Mouse (Mus musculus) forebrain, embryonic 11.5 days (tissue): ENCODE measurements around the gene Tmem201. TPM values are rescaled to one million over a fixed set of nuclear protein-coding genes. Genes with fewer than 3 reads are reported as not detected.

Source experiments
- ATAC-seq: fragments of 200-750 bp; cut with Nextera tagmentation; replicated peaks from 2 replicates; pipeline ENCODE4 v1.8.0; 2017; ENCODE audit warnings: moderate TSS enrichment; ENCODE audit not compliant: low FRiP score
- DNase-seq: peaks from one replicate; pipeline ENCODE4 v3.0.0-alpha.2; 2017; ENCODE audit warnings: low spot score
- H3K27ac ChIP-seq: fragments of 300-500 bp; sonication (generic); 2 replicates; pipeline ENCODE4 v1.5.1; 2014; ENCODE audit warnings: low read depth, low read length
- H3K27me3 ChIP-seq: fragments of 300-500 bp; sonication (generic); 2 replicates; pipeline ENCODE4 v1.6.1; 2014; ENCODE audit warnings: mild to moderate bottlenecking, low read length, mixed read lengths; ENCODE audit not compliant: control insufficient read depth, insufficient read depth
- H3K36me3 ChIP-seq: fragments of 300-500 bp; sonication (generic); 2 replicates; pipeline ENCODE4 v1.6.1; 2014; ENCODE audit warnings: mild to moderate bottlenecking, low read length, moderate library complexity, mixed read lengths; ENCODE audit not compliant: control insufficient read depth, insufficient read depth
- H3K4me1 ChIP-seq: fragments of 300-500 bp; sonication (generic); replicated peaks from 2 replicates; pipeline ENCODE4 v1.6.1; 2014; ENCODE audit warnings: low read length, mixed read lengths; ENCODE audit not compliant: control insufficient read depth, insufficient read depth
- H3K4me2 ChIP-seq: fragments of 300-500 bp; sonication (generic); 2 replicates; pipeline ENCODE4 v1.6.1; 2014; ENCODE audit warnings: low read depth, mild to moderate bottlenecking, low read length, moderate library complexity, mixed read lengths; ENCODE audit not compliant: severe bottlenecking
- H3K4me3 ChIP-seq: fragments of 300-500 bp; sonication (generic); 2 replicates; pipeline ENCODE4 v1.5.1; 2014; ENCODE audit warnings: low read depth, low read length
- H3K9ac ChIP-seq: fragments of 300-500 bp; sonication (generic); 2 replicates; pipeline ENCODE4 v1.6.1; 2014; ENCODE audit warnings: low read length
- H3K9me3 ChIP-seq: fragments of 300-500 bp; sonication (generic); 2 replicates; pipeline ENCODE4 v1.6.1; 2016; ENCODE audit warnings: low read length, mixed read lengths; ENCODE audit not compliant: control insufficient read depth
- WGBS: fragments of 180-500 bp; shearing (Covaris S2); extraction: QIAGEN DNeasy Blood & Tissue Kit; methylation state at CpG from one replicate; pipeline ENCODE4 v1.1.7; 2014; 5-methylcytosine and 5-hydroxymethylcytosine counted together
- polyA plus RNA-seq: library from polyadenylated mRNA; unstranded; fragments of >200 nt; fragmentation: Nextera tagmentation; extraction: Ambion mirVana; gene quantifications from 2 replicates; pipeline ENCODE4 v1.2.1, GENCODE M21; 2014

Tmem201 gene
- polyA plus RNA-seq, 1 experiment from 2014 or later, result 25.1 TPM

DNA sequence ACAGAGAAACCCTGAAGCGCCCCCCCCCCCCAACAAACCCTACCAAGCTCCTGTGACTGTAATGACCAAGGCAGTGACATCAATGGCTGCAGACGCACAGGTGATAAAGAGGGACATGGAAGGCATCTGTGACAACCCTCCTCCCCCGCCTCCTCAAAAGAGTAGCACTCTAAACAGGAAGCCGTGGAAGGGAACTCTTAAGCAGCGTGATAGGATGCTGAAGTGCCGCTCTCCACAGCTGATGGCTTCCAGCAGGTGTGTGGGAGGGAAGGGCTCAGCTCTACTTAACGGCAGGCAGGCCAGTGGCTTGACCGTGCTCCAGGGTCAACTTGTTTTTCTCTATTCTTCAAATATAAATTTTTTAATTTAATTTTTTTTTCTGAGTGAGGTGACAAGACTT is 16.7 kb downstream of the Tmem201 start:
- Histone ChIP-seq H3K27ac (no peak overlapping the region), H3K4me1 (no peaks in the 10 kb centered on the region), H3K9me3 (no peaks in the 10 kb centered on the region), H3K27me3 (no peaks in the 10 kb centered on the region), H3K4me2 (no peak overlapping the region), H3K9ac (no peak overlapping the region), H3K4me3 (no peak overlapping the region), H3K36me3 (peaks cover 25% of the 10 kb centered on the region)
- no peak for ATAC-seq
- 92% methylated on average over 8 of the region's 8 CpGs for WGBS
- DNase-seq, result no peak

DNA sequence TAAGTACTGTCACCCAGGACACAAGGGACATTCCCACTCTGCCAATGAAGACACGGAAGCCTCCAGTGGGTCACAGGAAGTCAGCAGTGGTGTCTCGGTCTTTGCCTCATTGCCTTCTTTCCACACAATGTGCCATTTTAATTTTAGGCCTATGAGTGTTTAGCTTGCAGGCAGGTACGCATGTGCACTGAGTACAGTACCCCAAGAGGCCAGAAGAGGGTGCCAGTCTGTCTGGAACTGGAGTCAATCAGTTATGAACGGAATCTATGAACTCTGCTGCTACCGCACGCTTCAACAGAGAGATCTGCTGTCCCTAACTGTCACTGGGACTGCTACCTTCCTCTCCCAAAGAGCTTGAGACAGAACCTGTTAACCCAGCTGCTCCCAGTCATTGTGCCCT is 18.2 kb downstream of the Tmem201 start:
- Histone ChIP-seq H3K4me3 (no peak overlapping the region), H3K9ac (no peak overlapping the region), H3K4me2 (no peak overlapping the region), H3K4me1 (no peaks in the 10 kb centered on the region), H3K27ac (no peak overlapping the region), H3K27me3 (no peaks in the 10 kb centered on the region), H3K36me3 (peaks cover 29% of the 10 kb centered on the region), H3K9me3 (no peaks in the 10 kb centered on the region)
- 87% methylated on average over 6 of the region's 6 CpGs for WGBS
- DNase-seq, result no peak
- ATAC-seq, result no peak

DNA sequence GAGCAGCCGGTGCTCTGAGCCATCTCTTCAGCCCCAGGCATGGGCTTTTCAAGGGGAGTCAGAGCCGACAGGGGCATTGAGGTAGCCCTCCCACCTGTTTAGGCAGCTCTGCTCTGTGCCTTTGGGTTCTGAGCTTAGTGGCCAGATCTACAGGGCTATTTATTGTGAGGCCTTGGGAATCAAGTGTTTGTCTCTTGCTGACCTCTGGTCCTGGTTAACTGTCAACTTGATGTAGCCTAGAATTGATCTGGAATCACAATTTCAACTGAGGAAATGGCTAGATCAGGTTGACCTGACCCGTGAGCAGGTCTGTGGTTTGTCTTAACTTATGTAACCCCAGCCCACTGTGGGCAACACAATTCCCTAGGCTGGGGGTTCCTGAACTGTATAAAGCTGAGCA is 23.3 kb downstream of the Tmem201 start:
- no peak overlapping the region for H3K4me3 ChIP-seq
- no peak overlapping the region for H3K27ac ChIP-seq
- H3K4me2 ChIP-seq, result no peak overlapping the region
- peaks cover 27% of the 10 kb centered on the region for H3K36me3 ChIP-seq
- H3K4me1 ChIP-seq, result no peaks in the 10 kb centered on the region; the same call in 1 of the 2 replicates
- H3K9ac ChIP-seq, result no peak overlapping the region
- no peaks in the 10 kb centered on the region for H3K27me3 ChIP-seq
- DNase-seq (no peak), ATAC-seq (no peak)
- 86% methylated on average over 3 of the region's 3 CpGs for WGBS
- no peaks in the 10 kb centered on the region for H3K9me3 ChIP-seq

DNA sequence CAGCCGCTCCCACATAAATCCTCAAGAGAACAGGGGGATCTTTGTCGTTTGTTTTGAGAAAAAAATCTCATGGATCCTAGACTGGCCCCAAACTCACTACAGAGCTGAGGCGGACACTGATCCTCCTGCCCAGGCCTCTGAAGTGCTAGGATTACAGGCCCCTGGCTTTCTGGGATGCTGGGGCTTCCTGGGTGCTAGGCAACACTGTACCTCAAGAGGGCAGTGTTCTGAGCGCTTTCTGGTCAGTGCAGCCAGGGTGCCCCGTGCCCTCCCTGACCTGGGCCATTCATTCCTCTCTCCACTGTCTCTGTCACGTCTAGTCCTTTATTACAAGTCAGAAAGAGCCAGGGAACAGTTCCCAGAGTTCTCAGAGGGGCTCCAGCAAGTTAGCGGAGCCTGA is 25.9 kb downstream of the Tmem201 start:
- 19% methylated on average over 7 of the region's 7 CpGs for WGBS
- peak; percentile 37; the same call in 1 of the 2 replicates for ATAC-seq

DNA sequence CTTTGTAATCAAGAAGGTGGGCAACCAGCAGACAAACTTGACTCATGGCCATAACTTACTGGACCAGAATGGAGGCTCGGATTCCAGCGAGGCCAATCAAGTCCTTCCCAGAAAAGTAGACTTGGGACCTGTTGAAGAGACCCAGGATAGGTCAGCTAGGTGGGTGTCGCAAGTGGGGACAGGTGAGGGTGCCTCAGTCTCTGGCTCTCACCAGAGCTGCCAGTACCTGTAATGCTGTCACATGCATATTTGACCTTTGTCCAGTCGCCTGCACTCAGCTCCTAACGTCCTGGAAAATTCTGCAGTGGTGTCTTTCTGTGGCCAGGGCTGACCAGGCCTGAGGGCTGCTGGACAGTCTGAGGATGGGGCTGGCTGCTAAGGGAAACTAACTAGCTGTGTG is 26.4 kb downstream of the Tmem201 start:
- ATAC-seq (peak; percentile 44; the same call in 1 of the 2 replicates), DNase-seq (no peak)
- Histone ChIP-seq H3K4me2 (no peak overlapping the region), H3K27ac (no peak overlapping the region), H3K9ac (no peak overlapping the region), H3K27me3 (no peaks in the 10 kb centered on the region), H3K4me3 (no peak overlapping the region), H3K4me1 (no peaks in the 10 kb centered on the region; the same call in 1 of the 2 replicates), H3K36me3 (peaks cover 9% of the 10 kb centered on the region), H3K9me3 (no peaks in the 10 kb centered on the region)
- 86% methylated on average over 5 of the region's 5 CpGs for WGBS

More for the DNA sequence above, 25.9 kb downstream of the Tmem201 start:
- Histone ChIP-seq H3K4me3 (no peak overlapping the region), H3K36me3 (peaks cover 13% of the 10 kb centered on the region), H3K9me3 (no peaks in the 10 kb centered on the region), H3K27ac (no peak overlapping the region), H3K4me2 (no peak overlapping the region), H3K4me1 (no peaks in the 10 kb centered on the region; the same call in 1 of the 2 replicates), H3K27me3 (no peaks in the 10 kb centered on the region), H3K9ac (no peak overlapping the region)
- peak; percentile 75 for DNase-seq

DNA sequence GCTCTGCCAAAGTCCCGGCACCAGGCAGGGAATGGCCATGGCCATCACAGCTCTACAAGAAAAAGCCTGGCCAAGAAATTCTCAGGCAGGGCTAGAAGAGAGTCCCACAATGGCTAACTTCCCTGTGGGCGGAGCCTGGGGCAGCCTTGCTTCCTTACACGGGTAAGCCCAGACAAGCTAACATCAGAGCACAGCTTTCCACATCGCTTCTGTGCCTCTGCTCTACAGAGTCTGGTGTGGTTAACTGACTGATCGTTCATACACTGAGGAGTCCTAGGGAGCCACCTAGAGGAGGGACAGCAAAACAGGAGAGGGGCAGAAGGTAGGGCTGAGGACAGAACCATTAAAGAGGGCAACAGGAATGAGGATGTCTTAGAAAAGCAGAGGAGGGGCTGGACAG is 27.3 kb downstream of the Tmem201 start:
- no peaks in the 10 kb centered on the region for H3K9me3 ChIP-seq
- ATAC-seq (0 out of 2 replicates have a peak, but pooled peaks have one; percentile 53), DNase-seq (no peak)
- H3K27me3 ChIP-seq, result no peaks in the 10 kb centered on the region
- WGBS, result 25% methylated on average over 5 of the region's 5 CpGs
- H3K4me1 ChIP-seq, result no peaks in the 10 kb centered on the region; the same call in 1 of the 2 replicates
- no peak overlapping the region for H3K4me2 ChIP-seq
- no peak overlapping the region for H3K4me3 ChIP-seq
- peaks cover 4% of the 10 kb centered on the region; the same call in 1 of the 2 replicates for H3K36me3 ChIP-seq
- H3K27ac ChIP-seq, result no peak overlapping the region
- no peak overlapping the region for H3K9ac ChIP-seq

DNA sequence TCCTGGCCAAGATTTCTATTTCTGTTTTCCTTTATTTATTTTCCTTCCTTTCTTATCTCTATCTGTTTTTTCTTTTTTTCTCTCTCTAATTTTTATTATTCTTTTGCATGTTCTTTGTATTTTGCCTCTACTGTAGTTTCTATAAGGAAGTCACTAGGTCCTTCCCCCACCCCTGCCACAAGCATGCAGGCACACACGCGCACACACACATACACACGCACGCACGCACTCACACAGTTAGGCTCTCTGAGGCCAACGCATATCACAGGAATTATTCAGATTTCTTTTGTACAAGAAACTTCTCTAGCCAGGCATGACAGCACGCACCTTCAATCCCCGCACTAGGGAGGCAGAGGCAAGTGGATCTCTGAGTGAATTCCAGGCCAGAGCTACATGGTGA is 31.9 kb downstream of the Tmem201 start:
- no peak overlapping the region for H3K4me2 ChIP-seq
- H3K4me3 ChIP-seq, result no peak overlapping the region
- H3K36me3 ChIP-seq, result no peaks in the 10 kb centered on the region
- ATAC-seq, result no peak
- H3K9ac ChIP-seq, result no peak overlapping the region
- H3K27me3 ChIP-seq, result no peaks in the 10 kb centered on the region
- WGBS, result 92% methylated on average over 8 of the region's 8 CpGs
- no peaks in the 10 kb centered on the region for H3K4me1 ChIP-seq
- no peak overlapping the region for H3K27ac ChIP-seq
- H3K9me3 ChIP-seq, result no peaks in the 10 kb centered on the region
- no peak for DNase-seq

DNA sequence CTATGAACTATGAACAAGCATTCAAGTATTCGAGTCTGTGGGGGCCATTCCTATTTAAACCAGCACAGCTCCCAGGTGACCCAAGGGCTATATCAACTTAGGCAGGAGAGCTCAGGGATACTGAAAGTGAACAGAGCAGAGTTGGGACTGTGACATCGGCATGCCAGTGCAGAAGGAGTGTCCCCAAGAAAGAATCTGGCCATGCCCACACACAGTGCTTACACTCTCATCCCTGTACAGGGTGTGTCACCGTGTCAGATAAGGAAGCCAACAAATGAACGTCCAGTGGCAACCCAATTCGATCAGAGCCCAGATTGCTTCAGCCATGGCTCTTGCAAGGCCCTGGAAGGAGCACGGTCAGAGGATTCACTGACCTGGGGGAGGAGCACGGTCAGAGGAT is 32.5 kb downstream of the Tmem201 start:
- H3K27me3 ChIP-seq, result no peaks in the 10 kb centered on the region
- ATAC-seq, result no peak
- WGBS, result 78% methylated on average over 7 of the region's 7 CpGs

DNA sequence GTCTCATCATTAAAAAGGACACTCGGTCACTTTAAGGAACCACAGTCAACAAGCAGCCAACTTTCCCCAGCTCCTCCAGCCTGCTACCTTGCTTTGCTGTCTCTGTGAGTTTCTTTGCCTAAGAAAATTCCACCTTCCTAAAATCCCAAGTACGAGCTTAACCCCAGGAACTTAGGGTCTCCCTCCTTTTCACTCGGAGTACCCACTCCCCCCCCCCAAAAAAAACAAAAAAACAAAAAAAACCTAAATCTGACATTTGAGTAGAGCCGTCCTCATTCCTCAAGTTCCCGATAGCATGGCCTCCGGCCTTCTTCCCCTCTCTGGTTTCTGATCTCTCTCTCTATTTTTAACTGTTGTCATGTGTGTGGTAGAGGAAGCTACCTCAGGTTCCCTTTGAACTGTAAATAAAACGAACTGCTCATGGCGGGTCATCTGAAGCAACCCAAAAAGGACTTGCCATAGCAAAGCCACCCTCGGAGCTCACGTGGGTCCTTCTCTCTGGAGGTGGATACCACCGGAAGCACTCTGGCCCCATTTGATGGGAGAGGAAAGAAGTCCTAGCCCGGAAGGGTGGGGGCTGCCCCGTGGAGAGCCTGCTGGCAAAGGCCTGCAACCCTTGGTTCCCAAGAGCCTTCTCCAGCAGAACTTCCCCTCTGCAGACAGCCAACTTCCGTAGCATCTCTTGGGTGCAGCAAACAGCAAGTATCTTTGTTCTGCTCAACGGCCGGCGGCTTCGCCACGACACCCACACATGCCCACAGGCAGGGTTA is 35.4 kb downstream of the Tmem201 start, which contains the start of gene Pik3cd:
Pik3cd (minus strand) TSS at position 362 of the 770 bp plus-strand sequence.
- 79% methylated on average over 19 of the region's 19 CpGs for WGBS

More for the DNA sequence above, 32.5 kb downstream of the Tmem201 start:
- Histone ChIP-seq H3K27ac (no peak overlapping the region), H3K4me3 (no peak overlapping the region), H3K36me3 (no peaks in the 10 kb centered on the region), H3K9me3 (no peaks in the 10 kb centered on the region), H3K4me2 (no peak overlapping the region), H3K4me1 (no peaks in the 10 kb centered on the region), H3K9ac (no peak overlapping the region)
- no peak for DNase-seq

More for the DNA sequence above, 35.4 kb downstream of the Tmem201 start, which contains the start of gene Pik3cd:
- H3K9me3 ChIP-seq, result no peaks in the 10 kb centered on the region
- ATAC-seq, result no peak
- DNase-seq, result no peak
- H3K4me1 ChIP-seq, result no peaks in the 10 kb centered on the region; the same call in 1 of the 2 replicates
- no peak within 1 kb of the TSS for H3K9ac ChIP-seq
- no peak within 1 kb of the TSS for H3K27ac ChIP-seq
- no peak within 1 kb of the TSS for H3K4me2 ChIP-seq
- peaks cover 2% of the 10 kb centered on the region; the same call in 1 of the 2 replicates for H3K27me3 ChIP-seq
- no peaks in the 10 kb centered on the region for H3K36me3 ChIP-seq
- no peak within 1 kb of the TSS for H3K4me3 ChIP-seq
